Mouse (Mus musculus): Measurements from ENCODE around the gene Apoc3.

The Apoc3 gene

DNA sequence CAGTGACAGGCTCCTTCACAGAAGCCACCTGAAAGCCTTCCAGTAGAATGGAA is at the start of gene Apoc3:
Gene Apoc3 (minus strand): TSS at position 41 of the 53 bp plus-strand sequence.
- DNase-seq = no peak

DNA sequence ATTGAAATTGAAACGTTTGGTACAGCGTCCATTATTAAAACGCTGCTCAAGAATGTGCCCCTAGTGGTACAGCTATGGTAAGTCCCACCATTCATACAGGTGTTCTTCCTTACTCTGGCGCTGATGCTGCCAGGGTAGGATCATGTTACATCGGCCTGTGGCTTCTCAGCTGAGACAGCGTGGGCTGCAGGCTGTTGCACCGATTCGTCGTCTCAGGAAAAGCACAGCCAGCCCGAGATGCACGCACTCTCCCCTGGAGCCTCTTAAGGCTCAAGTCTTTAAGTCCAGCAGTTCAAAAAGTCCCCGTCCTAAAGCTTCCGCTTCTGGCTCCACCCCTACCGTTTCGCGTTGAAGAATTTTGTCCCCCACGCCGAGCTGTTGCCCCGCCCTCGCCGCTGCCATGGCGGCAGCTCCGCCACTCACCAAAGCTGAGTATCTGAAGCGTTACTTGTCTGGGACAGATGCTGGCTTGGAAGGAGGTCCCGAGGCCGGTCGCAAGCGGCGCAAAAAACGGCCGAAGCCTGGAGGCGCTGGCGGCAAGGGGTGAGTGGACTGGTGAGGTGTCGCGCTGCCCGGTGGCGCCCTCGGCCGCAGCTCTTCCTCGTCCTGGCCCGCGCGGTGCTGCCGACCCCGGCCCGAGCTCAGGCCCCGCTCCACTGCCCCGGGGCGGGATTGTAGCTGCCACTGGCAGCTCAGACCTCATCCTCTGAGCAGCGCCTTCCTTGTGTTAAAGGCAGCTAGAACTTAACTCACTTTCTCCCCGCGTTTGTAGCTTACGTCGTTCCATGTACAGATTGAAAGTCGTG is 47.4 kb upstream of the Apoc3 start, which contains the start of gene Bud13:
Gene Bud13 (plus strand): TSS at position 378 of the 806 bp plus-strand sequence.
- DNase-seq = peak; percentile 83 to 88

DNA sequence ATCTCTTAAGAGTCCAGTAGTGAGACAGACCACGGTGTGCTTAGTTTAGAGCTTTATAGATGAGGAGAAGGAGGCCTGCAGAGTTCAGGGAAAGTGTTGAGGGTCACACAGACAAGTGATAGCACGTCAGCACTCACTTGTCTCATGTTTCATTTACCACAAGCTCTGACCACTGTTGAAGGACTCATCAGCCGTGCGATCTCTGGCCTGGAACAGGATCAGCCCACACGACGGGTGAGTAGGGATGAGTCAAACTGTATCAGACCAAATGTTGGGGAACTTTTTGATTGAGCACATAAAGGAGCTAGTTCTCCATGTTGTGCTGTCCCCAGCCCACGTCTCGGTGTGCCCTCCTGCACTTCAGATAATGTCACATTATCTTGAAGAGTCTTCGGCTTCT is 39.1 kb upstream of the Apoc3 start:
- no peak for DNase-seq

DNA sequence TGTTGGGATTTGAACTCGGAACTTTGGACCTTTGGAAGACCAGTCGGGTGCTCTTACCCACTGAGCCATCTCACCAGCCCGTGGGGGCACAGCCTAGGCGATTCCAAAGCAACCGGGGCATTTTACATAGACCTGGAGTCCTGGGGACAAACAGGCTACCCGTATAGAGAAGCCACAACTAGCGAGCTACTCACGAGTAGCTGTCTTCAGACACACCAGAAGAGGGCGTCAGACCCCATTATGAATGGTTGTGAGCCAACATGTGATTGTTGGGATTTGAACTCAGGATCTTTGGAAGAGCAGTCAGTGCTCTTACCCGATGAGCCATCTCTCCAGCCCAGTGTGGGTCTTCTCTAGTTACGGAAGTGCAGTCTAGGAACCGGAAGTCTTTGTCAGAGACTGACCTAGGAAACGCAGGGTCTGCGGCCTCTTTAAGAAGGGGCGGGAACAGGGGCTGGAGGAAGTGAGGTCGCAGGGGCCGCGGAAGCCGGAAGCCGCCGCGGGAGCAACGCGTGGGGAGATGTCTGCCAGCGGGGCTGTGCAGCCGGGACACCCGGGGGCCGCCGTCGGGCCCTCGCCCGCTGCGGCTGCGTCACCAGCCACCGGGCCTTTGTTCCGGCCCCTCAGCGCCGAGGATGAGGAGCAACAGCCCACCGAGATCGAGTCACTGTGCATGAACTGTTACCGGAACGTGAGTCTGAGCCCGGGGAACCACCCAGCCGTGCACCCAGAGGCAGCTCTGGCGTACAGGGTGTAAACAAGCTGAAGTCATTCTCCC is 37.4 kb upstream of the Apoc3 start, which contains the start of gene Zpr1:
Gene Zpr1 (plus strand): TSS at position 388 of the 778 bp plus-strand sequence.
- DNase-seq = peak; percentile 82 to 86

DNA sequence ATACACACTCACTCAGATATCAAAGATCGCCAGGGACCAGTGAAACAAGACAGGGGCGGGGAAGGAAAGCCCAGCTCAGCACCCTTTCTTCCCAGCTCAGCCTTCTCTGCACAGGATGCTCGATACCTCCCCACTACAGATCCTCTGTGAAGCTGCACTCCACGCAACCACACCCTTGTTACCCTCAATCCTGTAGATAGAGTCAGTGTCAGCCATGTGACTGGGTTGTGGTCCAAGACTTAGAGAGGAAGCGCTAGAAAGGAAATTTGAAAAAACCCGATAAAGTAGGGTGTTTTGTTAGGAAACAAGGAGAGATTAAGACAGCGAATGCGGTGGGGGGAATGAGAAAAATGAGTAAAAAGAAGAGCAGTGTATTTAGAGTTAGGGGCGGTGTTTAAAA is 36.6 kb upstream of the Apoc3 start:
- DNase-seq = peak in 1 of 2 experiments; percentile 28

DNA sequence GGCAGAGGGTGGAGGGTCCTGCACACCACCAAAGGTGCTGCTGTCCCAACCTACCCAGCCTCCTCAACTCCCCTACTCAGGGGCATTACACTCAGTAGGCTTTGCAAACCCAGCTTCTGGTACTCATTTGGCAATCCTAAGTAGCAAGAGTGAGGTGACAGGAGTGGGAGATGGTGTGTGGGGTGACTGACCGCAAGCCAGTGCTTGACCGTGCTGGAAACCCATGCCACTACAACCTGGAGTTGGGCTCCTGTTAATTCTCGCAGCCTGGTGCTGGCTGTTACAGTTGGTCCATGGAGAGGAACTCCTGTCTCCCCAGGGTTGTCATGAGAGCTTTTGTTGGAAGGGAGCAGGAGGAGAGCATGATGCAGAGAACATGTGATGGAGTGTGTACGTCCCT is 35.3 kb upstream of the Apoc3 start:
- DNase-seq = no peak

DNA sequence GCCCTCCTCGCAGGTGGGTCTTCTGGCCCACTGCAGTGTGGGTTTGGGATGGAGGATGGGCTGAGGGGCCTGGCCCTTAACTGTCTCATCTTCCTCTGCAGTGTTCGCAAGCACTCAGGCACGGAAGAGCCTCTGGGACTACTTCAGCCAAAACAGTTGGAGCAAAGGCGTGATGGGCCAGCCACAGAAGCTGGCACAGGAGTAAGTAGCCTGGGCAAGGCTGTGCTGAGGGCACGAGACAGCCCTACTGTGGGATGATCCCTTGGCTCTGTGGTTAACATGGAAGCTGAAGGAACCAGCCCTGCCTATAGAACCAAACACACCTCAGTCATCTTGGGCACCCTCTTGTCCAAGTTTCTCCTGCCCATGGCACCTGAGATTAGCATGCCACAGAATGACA is 33.7 kb upstream of the Apoc3 start:
- no peak for DNase-seq

DNA sequence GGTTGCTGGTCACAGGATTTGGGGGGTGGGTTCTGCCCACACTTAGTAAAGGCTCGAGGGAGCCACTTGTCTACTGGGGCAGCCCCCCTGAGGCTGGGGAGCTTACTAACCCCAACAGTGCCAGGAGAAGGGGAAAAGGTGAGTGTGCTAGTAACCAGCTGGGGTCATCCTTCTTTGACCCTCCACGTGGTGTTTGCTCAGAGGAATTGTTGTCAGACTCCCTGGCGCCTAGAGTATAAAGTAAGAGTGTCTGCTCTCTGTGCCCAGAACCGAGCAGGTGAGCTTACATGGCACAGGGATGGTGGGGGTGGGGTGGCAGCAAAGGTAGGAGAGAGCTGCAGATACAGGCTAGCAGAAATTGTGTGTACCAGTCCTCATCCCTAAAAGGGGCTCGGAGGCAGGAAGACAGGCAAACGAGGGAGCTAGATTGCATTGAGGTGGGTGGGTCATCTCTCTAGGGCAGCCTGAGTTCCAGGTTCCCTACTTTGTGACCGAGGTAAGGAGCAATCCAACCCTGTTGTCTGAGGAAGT is 33.0 kb upstream of the Apoc3 start, which contains the start of gene Apoa5:
Gene Apoa5 (plus strand): TSS at position 291 of the 531 bp plus-strand sequence.
- DNase-seq = no peak

DNA sequence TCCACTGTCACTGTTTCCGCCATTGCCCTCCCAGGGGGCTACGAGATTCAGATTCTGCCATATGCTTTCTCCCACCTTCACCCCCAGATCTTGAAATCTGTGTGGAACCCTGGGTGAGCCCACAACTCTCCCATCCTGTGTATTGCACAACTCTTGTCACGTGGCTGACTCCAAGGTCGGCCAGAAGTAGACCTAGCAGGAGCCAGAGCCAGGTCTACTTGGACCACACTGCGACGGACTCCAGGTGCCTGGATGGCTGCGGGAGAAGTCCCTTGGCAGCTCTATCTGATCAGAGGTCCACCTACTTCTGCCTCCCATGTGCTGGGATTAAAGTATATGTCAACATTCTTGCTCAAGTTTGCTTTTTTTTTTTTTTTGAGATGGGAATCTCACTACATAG is 25.7 kb upstream of the Apoc3 start:
- no peak for DNase-seq

DNA sequence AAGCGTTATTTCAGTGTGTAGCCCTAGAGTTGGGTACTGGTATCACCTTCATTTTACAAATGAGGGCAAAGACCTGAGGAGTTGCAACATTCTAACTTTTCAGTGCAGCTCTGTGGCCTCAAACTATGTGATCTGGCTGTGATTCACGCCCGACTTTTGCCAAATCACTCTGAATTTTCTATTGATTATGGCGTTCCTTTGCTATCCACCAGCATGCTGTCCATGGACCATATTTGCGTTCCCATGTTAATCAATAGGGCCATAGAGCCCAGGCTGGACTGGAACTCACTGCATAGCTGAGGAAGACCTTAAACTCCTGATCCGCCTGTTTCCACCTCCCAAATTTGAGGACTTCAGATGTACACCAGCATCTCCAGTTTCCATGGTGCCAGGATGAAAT is 23.7 kb upstream of the Apoc3 start:
- DNase-seq = no peak

DNA sequence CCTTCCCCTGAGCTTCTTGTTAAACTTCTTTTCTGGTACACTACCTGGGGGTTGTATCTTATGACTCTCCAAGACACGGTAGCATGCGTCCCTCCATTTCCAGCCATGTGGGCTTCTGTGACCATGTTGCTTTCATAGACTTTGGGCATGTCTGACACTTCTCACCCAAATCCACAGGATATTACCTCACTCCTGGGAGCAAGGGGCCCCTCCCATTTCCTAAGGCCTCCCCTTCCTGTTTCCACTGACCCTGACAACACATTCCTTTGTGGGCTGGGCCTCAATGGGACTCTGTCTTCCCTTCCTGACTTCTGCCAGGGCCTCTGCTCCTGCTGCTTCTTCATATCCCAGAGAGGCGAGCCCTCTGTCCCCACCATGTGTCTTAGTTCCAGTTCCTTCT is 22.1 kb upstream of the Apoc3 start:
- DNase-seq = no peak

DNA sequence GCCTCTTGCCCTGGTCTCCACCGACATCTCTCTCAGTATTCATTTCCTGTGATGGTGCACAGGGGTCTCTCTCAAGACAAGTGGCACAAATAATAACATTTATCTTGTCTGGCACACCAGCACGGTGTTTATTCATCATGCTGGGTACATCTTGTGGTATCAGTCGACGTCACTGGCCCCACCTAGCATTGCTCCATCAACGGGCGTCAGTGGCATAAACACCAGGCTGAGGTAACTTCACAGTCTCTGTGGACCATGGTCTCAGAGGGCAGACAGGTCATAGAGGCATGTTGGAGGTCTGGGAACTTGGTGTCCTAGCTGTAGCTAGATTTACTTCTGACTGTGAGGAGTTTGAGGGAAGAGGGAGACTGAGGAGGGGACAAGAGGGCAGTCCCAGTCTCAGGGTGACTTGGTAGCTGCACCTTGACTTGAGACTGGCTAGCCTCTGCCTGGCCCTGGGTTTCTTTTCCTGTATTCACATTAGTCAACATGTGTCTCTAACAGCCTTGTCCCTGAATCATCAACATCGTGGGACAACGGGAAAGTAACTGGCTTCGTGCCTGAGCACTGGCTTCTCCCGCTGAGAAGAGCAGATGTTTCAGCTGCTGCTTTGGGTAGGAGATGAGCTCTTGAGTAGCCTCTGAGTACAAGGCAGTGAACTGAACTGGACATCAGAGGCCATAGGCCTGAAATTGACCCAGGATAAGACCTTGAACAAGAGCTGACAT is 21.4 kb upstream of the Apoc3 start:
- no peak for DNase-seq

DNA sequence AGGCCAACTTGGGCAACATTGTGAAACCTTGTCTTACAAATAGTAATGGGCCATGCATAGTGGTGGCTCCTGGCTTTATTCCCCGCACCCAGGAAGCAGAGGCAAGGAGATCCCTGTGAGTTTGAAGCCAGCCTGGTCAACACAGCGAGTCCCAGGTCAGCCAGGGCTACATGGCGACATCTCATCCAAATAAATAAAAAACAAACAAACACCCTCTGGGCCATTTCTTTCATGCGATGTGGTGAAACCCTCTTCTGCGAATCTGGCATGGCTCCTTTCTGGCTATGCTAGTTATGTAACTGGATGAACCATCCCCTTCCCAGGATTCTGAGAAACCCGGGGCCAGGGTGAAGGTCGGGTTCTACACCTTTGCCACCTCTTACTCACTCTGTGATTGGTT is 20.7 kb upstream of the Apoc3 start:
- no peak for DNase-seq

DNA sequence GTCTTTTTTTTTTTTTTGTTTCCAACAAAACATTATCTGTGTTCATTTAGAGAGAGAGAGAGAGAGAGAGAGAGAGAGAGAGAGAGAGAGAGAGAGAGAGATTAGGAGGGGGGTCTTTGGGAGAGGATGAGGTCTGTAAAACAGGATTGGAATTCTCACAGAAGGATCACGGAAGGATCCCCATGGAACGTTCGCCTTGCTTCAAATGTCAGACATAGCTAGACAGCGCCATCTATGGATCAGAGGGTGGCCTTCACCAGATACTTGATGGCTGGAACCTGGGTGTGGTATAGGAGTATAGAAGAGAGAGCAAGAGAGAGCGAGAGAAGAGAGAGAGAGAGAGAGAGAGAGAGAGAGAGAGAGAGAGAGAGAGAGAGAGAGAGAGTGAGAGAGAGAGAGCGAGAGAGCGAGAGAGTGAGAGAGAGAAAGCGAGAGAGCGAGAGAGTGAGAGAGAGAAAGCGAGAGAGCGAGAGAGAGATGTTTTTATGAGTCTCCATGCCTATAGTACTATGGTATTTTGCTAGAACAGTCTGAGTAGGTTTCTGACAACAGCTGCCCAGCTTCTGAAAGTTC is 11.4 kb upstream of the Apoc3 start:
- DNase-seq = no peak

DNA sequence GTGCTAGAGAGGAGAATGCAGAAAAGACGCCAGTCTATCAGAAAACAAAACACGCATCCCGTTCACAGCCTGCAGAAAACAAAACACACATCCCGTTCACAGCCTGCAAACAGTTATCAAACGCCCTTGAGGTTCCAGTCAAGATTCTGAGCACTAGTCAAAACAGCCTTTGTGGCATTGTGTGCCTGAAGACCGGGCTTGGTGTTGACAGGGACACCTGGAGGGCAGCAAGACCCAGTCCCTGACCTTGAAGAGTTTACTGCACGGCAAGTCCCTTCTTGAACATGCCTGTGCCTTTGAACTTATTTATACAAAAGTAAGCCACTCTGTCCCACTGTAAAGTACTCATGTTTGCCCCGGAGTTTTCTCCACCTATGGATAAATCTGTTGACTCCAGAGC is 8.1 kb upstream of the Apoc3 start:
- no peak for DNase-seq

DNA sequence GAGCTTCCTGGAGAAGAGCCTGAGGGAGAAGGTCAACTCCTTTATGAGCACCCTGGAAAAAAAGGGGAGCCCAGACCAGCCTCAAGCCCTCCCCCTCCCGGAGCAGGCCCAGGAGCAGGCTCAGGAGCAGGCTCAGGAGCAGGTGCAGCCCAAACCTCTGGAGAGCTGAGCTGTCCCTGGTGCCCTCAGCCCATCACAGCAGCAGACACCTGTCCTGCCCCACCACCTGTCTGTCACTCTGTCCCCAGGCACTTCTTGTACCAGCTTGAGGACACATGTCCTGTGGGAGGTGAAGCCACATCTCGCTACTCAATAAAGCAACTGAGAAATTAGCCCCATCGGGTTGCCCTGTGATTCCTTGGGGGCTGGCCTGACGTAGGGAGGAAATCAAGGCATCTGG is 7.7 kb upstream of the Apoc3 start:
- DNase-seq = no peak

DNA sequence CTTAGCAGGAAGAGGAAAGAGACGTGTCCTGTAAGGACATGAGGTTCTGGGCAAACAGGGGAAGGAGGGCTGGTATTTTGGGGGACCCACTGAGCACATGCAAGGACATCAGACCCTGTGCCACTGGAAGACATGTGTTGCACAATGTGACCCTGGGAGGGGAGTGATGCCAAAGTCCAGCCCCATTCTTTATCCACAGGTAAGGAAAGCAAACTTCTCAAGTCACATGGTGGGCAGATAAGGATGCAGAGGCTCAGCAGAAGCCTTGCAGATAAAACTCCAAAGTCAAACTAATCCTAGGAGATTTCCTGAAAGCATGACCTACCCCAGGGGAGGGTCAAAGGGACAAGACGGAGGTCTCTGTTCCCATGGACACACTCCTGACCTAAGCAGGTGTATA is 6.4 kb upstream of the Apoc3 start:
- no peak for DNase-seq

DNA sequence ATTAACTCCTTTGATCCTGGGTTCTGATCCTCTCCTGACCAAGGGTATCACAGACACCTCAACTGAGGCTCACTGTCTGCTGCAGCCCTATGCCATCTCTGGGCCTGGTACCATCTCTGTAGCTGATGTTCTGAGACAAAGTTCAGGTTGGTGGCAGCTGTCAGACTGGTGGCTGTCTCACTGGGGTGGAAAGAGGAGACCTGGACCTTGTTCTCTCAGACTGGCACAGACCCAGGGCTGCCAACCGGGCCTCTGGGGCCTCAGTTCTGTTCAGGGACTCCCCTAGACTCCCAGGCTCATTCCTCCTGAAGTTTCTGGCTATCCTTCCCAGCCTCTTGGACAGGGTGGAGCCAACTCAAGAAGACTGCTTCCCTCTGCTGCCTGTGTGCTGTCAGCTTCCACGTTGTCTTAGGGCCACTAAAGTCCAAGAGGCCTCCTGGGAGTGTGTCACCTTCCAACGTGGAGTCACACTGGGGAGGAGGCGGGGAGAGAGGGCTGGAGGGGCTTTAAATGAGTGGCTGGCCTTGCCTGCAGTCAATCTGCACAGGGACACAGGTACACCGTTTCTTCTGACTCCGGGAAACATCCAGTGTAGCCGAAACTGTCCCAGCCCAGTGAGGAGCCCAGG is 5.2 kb upstream of the Apoc3 start, which contains the start of gene Apoa4:
Gene Apoa4 (plus strand): TSS at position 171 of the 628 bp plus-strand sequence.
- no peak for DNase-seq

DNA sequence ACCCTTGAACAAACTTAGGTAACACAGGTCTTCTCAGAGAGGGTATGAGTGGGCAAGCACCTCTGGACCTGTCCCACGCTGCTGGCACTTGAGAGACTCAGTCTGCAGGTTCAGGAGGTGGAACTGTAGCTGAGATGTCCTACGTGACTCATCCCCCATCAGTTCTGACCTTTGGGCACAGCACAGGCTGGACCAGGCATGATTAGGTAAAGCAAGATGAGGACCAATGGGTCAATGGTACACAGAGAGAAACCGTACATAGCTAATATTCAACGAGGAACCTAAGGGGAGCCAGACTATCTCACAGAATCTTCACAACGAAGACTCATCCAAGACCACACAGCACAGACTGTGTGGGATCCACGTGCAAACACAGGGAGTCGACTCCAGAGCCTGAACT is 3.4 kb upstream of the Apoc3 start:
- DNase-seq = no peak

DNA sequence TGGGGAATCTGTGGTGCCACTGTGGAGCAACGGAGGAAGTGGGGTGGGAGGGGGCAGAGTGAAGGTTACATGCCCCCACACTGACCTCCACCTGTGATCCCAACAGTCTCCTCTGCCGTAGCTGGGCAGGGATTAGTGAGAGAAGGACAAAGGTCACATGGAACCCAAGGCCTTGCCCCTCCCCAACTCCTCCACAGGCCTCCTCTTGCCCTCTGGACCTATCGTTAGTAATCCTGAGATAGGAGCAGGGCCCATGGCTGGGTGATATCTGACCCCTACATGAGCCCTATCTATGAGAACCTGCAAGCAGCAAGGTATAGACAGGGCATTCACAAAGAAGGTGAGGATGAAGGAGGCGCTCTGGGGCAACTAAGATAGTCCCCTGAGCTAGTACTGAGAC is 213 bp upstream of the Apoc3 start:
- DNase-seq = no peak

DNA sequence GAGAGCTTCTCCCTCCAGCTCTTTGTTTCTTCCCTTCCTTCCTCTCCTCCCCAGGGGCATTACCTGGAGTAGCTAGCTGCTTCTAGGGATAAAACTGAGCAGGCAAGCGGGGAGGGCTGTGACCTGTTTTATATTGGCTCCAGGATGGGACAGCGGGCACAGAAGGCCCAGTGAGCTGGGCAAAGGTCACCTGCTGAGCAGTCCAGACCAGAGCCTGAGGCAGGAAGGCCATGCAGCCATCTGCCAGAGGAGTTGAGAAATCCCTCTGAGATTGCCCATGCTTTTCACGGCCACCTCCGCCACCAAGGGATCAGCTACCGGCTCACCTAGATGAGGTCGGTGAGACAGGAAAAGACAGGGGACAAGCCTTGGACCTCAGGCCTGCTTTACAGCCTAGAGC is 240 bp downstream of the Apoc3 start:
- DNase-seq = no peak

DNA sequence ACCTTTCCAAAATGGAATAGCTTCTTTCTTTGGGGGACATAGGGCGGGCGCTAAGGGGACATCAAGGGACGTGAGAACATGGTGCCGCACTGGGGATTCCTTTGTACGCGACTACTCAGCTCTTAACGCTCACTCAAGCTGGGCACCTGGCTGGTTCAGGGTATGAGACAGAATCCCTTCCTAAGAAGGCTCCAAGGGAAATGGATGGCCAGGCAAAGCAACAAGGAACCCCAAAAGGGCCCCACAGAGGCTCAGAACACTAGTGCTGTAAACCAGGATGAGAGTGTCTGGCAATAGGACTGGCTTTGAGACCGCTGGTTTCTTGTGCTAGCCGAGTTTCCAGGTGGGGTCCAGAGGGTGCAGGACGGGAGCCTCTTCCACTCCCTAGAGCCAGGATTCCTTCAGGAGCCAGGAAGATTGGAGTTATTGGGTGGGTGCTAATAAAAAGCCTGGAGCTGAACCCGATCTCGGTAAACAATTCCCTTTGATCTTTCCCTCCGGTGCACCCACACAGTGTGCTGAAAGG is 4.9 kb downstream of the Apoc3 start:
- no peak for DNase-seq
